Mouse (Mus musculus) C2C12 (cell line): Measurements from ENCODE around the gene Kif19a. TPM values are rescaled to one million over a fixed set of nuclear protein-coding genes. Genes with fewer than 3 reads are reported as not detected.

ENCODE experiments used
- H3K27me3 ChIP-seq: one replicate; pipeline ENCODE4 v1.6.1; 2011; ENCODE audit not compliant: control insufficient read depth, insufficient read depth, insufficient read length
- H3K36me3 ChIP-seq: one replicate; pipeline ENCODE4 v1.6.1; 2011; ENCODE audit not compliant: control insufficient read depth, insufficient read depth
- H3K4me3 ChIP-seq: one replicate; pipeline ENCODE4 v1.5.1; 2011; ENCODE audit warnings: mild to moderate bottlenecking, control low read depth; ENCODE audit not compliant: poor library complexity, insufficient read depth, severe bottlenecking
- H3K79me2 ChIP-seq: one replicate; pipeline ENCODE4 v1.6.1; 2011; ENCODE audit not compliant: control insufficient read depth, insufficient read depth
- H3K79me3 ChIP-seq: one replicate; pipeline ENCODE4 v1.6.1; 2011; ENCODE audit warnings: low read depth, control low read depth
- H3ac ChIP-seq: one replicate; pipeline ENCODE3; 2011; ENCODE audit warnings: low read depth; ENCODE audit not compliant: control insufficient read depth, insufficient read length
- CEBPB ChIP-seq: IDR thresholded peaks from one replicate; pipeline ENCODE4 v1.6.1; 2011; ENCODE audit warnings: low read depth, mild to moderate bottlenecking, control low read depth, moderate library complexity
- CTCF ChIP-seq: IDR thresholded peaks from one replicate; pipeline ENCODE4 v1.5.1; 2011; ENCODE audit not compliant: control insufficient read depth, insufficient read depth, insufficient read length
- FOSL1 ChIP-seq: IDR thresholded peaks from one replicate; pipeline ENCODE4 v1.8.0; 2011; ENCODE audit warnings: mild to moderate bottlenecking, low read length; ENCODE audit not compliant: poor library complexity, insufficient read depth, severe bottlenecking
- MAX ChIP-seq: IDR thresholded peaks from one replicate; pipeline ENCODE4 v1.6.1; 2011; ENCODE audit warnings: mild to moderate bottlenecking, control low read depth
- MYOD1 ChIP-seq: IDR thresholded peaks from one replicate; pipeline ENCODE4 v1.6.1; 2011; ENCODE audit warnings: low read depth; ENCODE audit not compliant: control insufficient read depth, insufficient read length
- MYOG ChIP-seq: IDR thresholded peaks from one replicate; pipeline ENCODE4 v1.6.1; 2011; ENCODE audit not compliant: control insufficient read depth, insufficient read length; ENCODE audit errors: extremely low read depth
- USF1 ChIP-seq: IDR thresholded peaks from one replicate; pipeline ENCODE4 v1.6.1; 2011; ENCODE audit warnings: low read depth, mild to moderate bottlenecking, control low read depth, moderate library complexity
- polyA plus RNA-seq: library from polyadenylated mRNA; unstranded; fragments of >200 nt; fragmentation: generic; extraction: Trizol; gene quantifications from one replicate; pipeline ENCODE4 v1.2.1, GENCODE M21; 2012; ENCODE audit warnings: missing spikeins

The Kif19a gene
- polyA plus RNA-seq, 1 experiment = 0.25 TPM

- no peaks in the 10 kb centered on the region for H3K36me3 ChIP-seq
- H3K79me3 ChIP-seq = no peaks in the 10 kb centered on the region
- no peak for TF ChIP-seq FOSL1
- no peak for TF ChIP-seq MYOG
- no peak for TF ChIP-seq CTCF
- TF ChIP-seq MYOD1 = no peak
- TF ChIP-seq MAX = no peak
- no peak for TF ChIP-seq USF1
- no peak for TF ChIP-seq CEBPB
- no peaks in the 10 kb centered on the region for H3K79me2 ChIP-seq
- no peak overlapping the region for H3ac ChIP-seq
- H3K27me3 ChIP-seq = no peaks in the 10 kb centered on the region
- no peak overlapping the region for H3K4me3 ChIP-seq
Measured at GRCm38 (mm10) chr11:114802540-114803267, 37.5 kb downstream of the Kif19a start.

DNA sequence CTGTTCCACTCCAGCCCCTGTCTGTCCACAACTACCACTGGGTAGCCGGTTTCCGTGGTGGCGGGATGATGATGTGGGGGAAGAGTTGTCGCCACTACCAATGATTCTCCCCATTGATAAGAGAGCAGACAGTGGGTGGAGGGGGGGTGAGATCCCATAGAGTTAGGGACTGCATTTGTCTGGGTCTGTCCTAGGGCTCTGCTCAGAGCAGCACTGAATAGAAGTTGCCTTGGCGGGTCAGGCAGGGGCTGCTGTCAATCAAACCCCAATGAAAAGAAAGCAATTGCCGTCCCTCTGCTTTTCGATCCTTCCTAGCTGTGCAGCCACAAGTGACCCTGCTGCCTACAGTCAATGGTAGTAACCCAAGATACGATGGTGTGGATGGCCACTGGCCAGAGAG is 38.8 kb downstream of the Kif19a start:
- H3K79me3 ChIP-seq = no peaks in the 10 kb centered on the region
- H3K4me3 ChIP-seq = no peak overlapping the region
- H3K36me3 ChIP-seq = no peaks in the 10 kb centered on the region
- TF ChIP-seq CEBPB (no peak), MYOD1 (no peak), MYOG (no peak), MAX (no peak), USF1 (no peak), CTCF (no peak), FOSL1 (no peak)
- H3K79me2 ChIP-seq = no peaks in the 10 kb centered on the region
- no peak overlapping the region for H3ac ChIP-seq
- H3K27me3 ChIP-seq = no peaks in the 10 kb centered on the region

- TF ChIP-seq USF1 (no peak), MYOG (no peak), CEBPB (no peak), MYOD1 (no peak), MAX (no peak), FOSL1 (no peak), CTCF (no peak)
- no peaks in the 10 kb centered on the region for H3K79me3 ChIP-seq
- H3K79me2 ChIP-seq = no peaks in the 10 kb centered on the region
- H3K4me3 ChIP-seq = no peak overlapping the region
- H3ac ChIP-seq = no peak overlapping the region
- no peaks in the 10 kb centered on the region for H3K27me3 ChIP-seq
- no peaks in the 10 kb centered on the region for H3K36me3 ChIP-seq
Measured at GRCm38 (mm10) chr11:114807025-114807424, 41.8 kb downstream of the Kif19a start.

GRCm38 (mm10) chr11:114807686-114808427 is 42.7 kb downstream of the Kif19a start:
- H3K79me3 ChIP-seq = no peaks in the 10 kb centered on the region
- H3K36me3 ChIP-seq = no peaks in the 10 kb centered on the region
- H3K27me3 ChIP-seq = no peaks in the 10 kb centered on the region
- TF ChIP-seq MYOG = no peak
- no peak overlapping the region for H3ac ChIP-seq
- no peak overlapping the region for H3K4me3 ChIP-seq
- H3K79me2 ChIP-seq = no peaks in the 10 kb centered on the region

GRCm38 (mm10) chr11:114809371-114809770 is 44.2 kb downstream of the Kif19a start:
- Histone ChIP-seq H3K79me3 (no peaks in the 10 kb centered on the region), H3K79me2 (no peaks in the 10 kb centered on the region), H3K4me3 (no peak overlapping the region), H3ac (no peak overlapping the region), H3K36me3 (no peaks in the 10 kb centered on the region), H3K27me3 (no peaks in the 10 kb centered on the region)
- no peak for TF ChIP-seq MYOG
- TF ChIP-seq MAX = no peak
- TF ChIP-seq CTCF = no peak
- no peak for TF ChIP-seq FOSL1
- TF ChIP-seq USF1 = no peak
- no peak for TF ChIP-seq CEBPB
- TF ChIP-seq MYOD1 = no peak

GRCm38 (mm10) chr11:114810344-114810743 is 45.2 kb downstream of the Kif19a start:
- no peak overlapping the region for H3ac ChIP-seq
- TF ChIP-seq FOSL1 (no peak), MYOG (no peak), MAX (no peak), CEBPB (no peak), MYOD1 (no peak)
- H3K79me2 ChIP-seq = no peaks in the 10 kb centered on the region
- no peaks in the 10 kb centered on the region for H3K27me3 ChIP-seq
- no peak overlapping the region for H3K4me3 ChIP-seq
- H3K36me3 ChIP-seq = no peaks in the 10 kb centered on the region
- no peaks in the 10 kb centered on the region for H3K79me3 ChIP-seq
